Mouse (Mus musculus) hindbrain, embryonic 14.5 days (tissue): Measurements from ENCODE around the gene Grxcr1. TPM values are rescaled to one million over a fixed set of nuclear protein-coding genes. Genes with fewer than 3 reads are reported as not detected.

Source experiments
- polyA plus RNA-seq: library from polyadenylated mRNA; unstranded; fragments of >200 nt; fragmentation: Nextera tagmentation; extraction: Ambion mirVana; gene quantifications from 2 replicates; pipeline ENCODE4 v1.2.1, GENCODE M21; 2014

The Grxcr1 gene
- polyA plus RNA-seq, 1 experiment from 2014 or later = not detected

Other genes with a start within 250 kb of the Grxcr1 start
- gene Atp8a1, start 184.4 kb upstream of the Grxcr1 start, polyA plus RNA-seq = 77.3 and 80.6 TPM in 2 replicates
- gene Gm5108, start 90.2 kb upstream of the Grxcr1 start, polyA plus RNA-seq = not detected in 2 replicates
- not detected in 2 replicates for gene Gm21905, start 85.4 kb upstream of the Grxcr1 start, polyA plus RNA-seq